Mouse (Mus musculus) lung, embryonic 15.5 days (tissue): ENCODE measurements around the gene Dlx3. TPM values are rescaled to one million over a fixed set of nuclear protein-coding genes. Genes with fewer than 3 reads are reported as not detected.

ENCODE experiments used
- ATAC-seq: fragments of 200-750 bp; cut with Nextera tagmentation; 2 replicates; pipeline ENCODE4 v1.8.0; 2017; ENCODE audit warnings: moderate number of reproducible peaks, borderline replicate concordance; ENCODE audit not compliant: low FRiP score, low TSS enrichment; ENCODE audit errors: extremely low read depth
- H3K27ac ChIP-seq: fragments of 300-500 bp; sonication (generic); 2 replicates; pipeline ENCODE4 v1.5.1; 2015; ENCODE audit warnings: moderate library complexity, mild to moderate bottlenecking, inconsistent platforms
- H3K27me3 ChIP-seq: fragments of 300-500 bp; sonication (generic); 2 replicates; pipeline ENCODE4 v1.6.1; 2015; ENCODE audit warnings: inconsistent platforms
- H3K36me3 ChIP-seq: fragments of 300-500 bp; sonication (generic); 2 replicates; pipeline ENCODE4 v1.6.1; 2015; ENCODE audit warnings: inconsistent platforms
- H3K4me1 ChIP-seq: fragments of 300-500 bp; sonication (generic); 2 replicates; pipeline ENCODE4 v1.6.1; 2015; ENCODE audit warnings: inconsistent platforms
- H3K4me2 ChIP-seq: fragments of 300-500 bp; sonication (generic); 2 replicates; pipeline ENCODE4 v1.6.1; 2015; ENCODE audit warnings: inconsistent platforms, mild to moderate bottlenecking, moderate library complexity
- H3K4me3 ChIP-seq: fragments of 300-500 bp; sonication (generic); 2 replicates; pipeline ENCODE4 v1.5.1; 2015; ENCODE audit warnings: mild to moderate bottlenecking, inconsistent platforms
- H3K9ac ChIP-seq: fragments of 300-500 bp; sonication (generic); 2 replicates; pipeline ENCODE4 v1.6.1; 2015; ENCODE audit warnings: inconsistent platforms
- H3K9me3 ChIP-seq: fragments of 300-500 bp; sonication (generic); 2 replicates; pipeline ENCODE4 v1.6.1; 2016; ENCODE audit warnings: inconsistent platforms
- WGBS: fragments of 180-500 bp; shearing (Covaris S2); methylation state at CpG from one replicate; pipeline ENCODE4 v1.1.7; 2015; 5-methylcytosine and 5-hydroxymethylcytosine counted together
- polyA plus RNA-seq: library from polyadenylated mRNA; unstranded; fragments of >200 nt; fragmentation: Nextera tagmentation; extraction: Ambion mirVana; gene quantifications from 2 replicates; pipeline ENCODE4 v1.2.1, GENCODE M21; 2015

The Dlx3 gene
- polyA plus RNA-seq, 1 experiment from 2014 or later, result 0.50 TPM

- 0 out of 2 replicates have a peak, but pooled peaks have one; percentile 19 for ATAC-seq
- Histone ChIP-seq H3K27ac (0 out of 2 replicates have a peak overlapping the region, but pooled peaks have one; percentile 73), H3K9me3 (no peaks in the 10 kb centered on the region), H3K4me2 (no peak overlapping the region), H3K4me3 (no peak overlapping the region), H3K36me3 (no peaks in the 10 kb centered on the region), H3K9ac (no peak overlapping the region), H3K27me3 (no peaks in the 10 kb centered on the region), H3K4me1 (peaks cover 36% of the 10 kb centered on the region)
- WGBS, result 29% methylated on average over 23 of the region's 23 CpGs
Measured at GRCm38 (mm10) chr11:95106440-95107236, 13.3 kb upstream of the Dlx3 start.

GRCm38 (mm10) chr11:95109000-95109399 is 10.9 kb upstream of the Dlx3 start:
- Histone ChIP-seq H3K27me3 (no peaks in the 10 kb centered on the region), H3K4me3 (no peak overlapping the region), H3K27ac (no peak overlapping the region), H3K36me3 (no peaks in the 10 kb centered on the region), H3K4me2 (no peak overlapping the region), H3K9me3 (no peaks in the 10 kb centered on the region), H3K9ac (no peak overlapping the region), H3K4me1 (peaks cover 26% of the 10 kb centered on the region)
- ATAC-seq, result no peak
- WGBS, result 91% methylated on average over 2 of the region's 2 CpGs

- WGBS, result 84% methylated on average over 7 of the region's 7 CpGs
- Histone ChIP-seq H3K27me3 (no peaks in the 10 kb centered on the region; the same call in 1 of the 2 replicates), H3K27ac (no peak overlapping the region), H3K4me1 (peaks cover 17% of the 10 kb centered on the region), H3K36me3 (no peaks in the 10 kb centered on the region), H3K4me2 (no peak overlapping the region), H3K9ac (no peak overlapping the region), H3K9me3 (no peaks in the 10 kb centered on the region), H3K4me3 (no peak overlapping the region)
- no peak for ATAC-seq
Measured at GRCm38 (mm10) chr11:95110081-95110480, 9.8 kb upstream of the Dlx3 start.

- 2% methylated on average over 6 of the region's 6 CpGs for WGBS
- no peak overlapping the region for H3K9ac ChIP-seq
- no peaks in the 10 kb centered on the region for H3K9me3 ChIP-seq
- peaks cover 45% of the 10 kb centered on the region for H3K27me3 ChIP-seq
- H3K4me1 ChIP-seq, result peaks cover 28% of the 10 kb centered on the region
- ATAC-seq, result peak; percentile 41; the same call in 1 of the 2 replicates
- no peak overlapping the region for H3K4me3 ChIP-seq
- no peak overlapping the region for H3K4me2 ChIP-seq
- H3K36me3 ChIP-seq, result no peaks in the 10 kb centered on the region
- no peak overlapping the region for H3K27ac ChIP-seq
Measured at GRCm38 (mm10) chr11:95117030-95117429, 2.9 kb upstream of the Dlx3 start.

GRCm38 (mm10) chr11:95118505-95118904 is 1.4 kb upstream of the Dlx3 start:
- peaks cover 28% of the 10 kb centered on the region for H3K4me1 ChIP-seq
- no peaks in the 10 kb centered on the region for H3K36me3 ChIP-seq
- no peaks in the 10 kb centered on the region for H3K9me3 ChIP-seq
- peaks cover 60% of the 10 kb centered on the region for H3K27me3 ChIP-seq
- ATAC-seq, result no peak
- H3K4me3 ChIP-seq, result no peak overlapping the region
- H3K9ac ChIP-seq, result no peak overlapping the region
- H3K27ac ChIP-seq, result no peak overlapping the region
- WGBS, result 3% methylated on average over 8 of the region's 8 CpGs
- H3K4me2 ChIP-seq, result no peak overlapping the region

GRCm38 (mm10) chr11:95120633-95121020 is 708 bp downstream of the Dlx3 start:
- peak overlapping the region; percentile 90 for H3K4me2 ChIP-seq
- WGBS, result 2% methylated on average over 21 of the region's 21 CpGs
- H3K4me1 ChIP-seq, result peaks cover 30% of the 10 kb centered on the region
- H3K4me3 ChIP-seq, result peak overlapping the region; percentile 41
- H3K9ac ChIP-seq, result 0 out of 2 replicates have a peak overlapping the region, but pooled peaks have one; percentile 10
- no peaks in the 10 kb centered on the region for H3K9me3 ChIP-seq
- peaks cover 76% of the 10 kb centered on the region for H3K27me3 ChIP-seq
- no peak overlapping the region for H3K27ac ChIP-seq
- ATAC-seq, result no peak
- H3K36me3 ChIP-seq, result no peaks in the 10 kb centered on the region

- WGBS, result 2% methylated on average over 63 of the region's 63 CpGs
Measured at GRCm38 (mm10) chr11:95121161-95122099, 1.5 kb downstream of the Dlx3 start.

GRCm38 (mm10) chr11:95122100-95122489 is 2.2 kb downstream of the Dlx3 start:
- H3K4me1 ChIP-seq, result peaks cover 44% of the 10 kb centered on the region
- H3K4me3 ChIP-seq, result no peak overlapping the region
- 60% methylated on average over 6 of the region's 6 CpGs for whole genome bisulfite sequencing
- no peaks in the 10 kb centered on the region for H3K9me3 ChIP-seq
- no peak overlapping the region for H3K9ac ChIP-seq
- no peak overlapping the region for H3K27ac ChIP-seq
- no peak for ATAC-seq
- H3K36me3 ChIP-seq, result no peaks in the 10 kb centered on the region
- H3K27me3 ChIP-seq, result peaks cover 80% of the 10 kb centered on the region
- peak overlapping the region; percentile 90; the same call in 1 of the 2 replicates for H3K4me2 ChIP-seq

More at GRCm38 (mm10) chr11:95121161-95122099, 1.5 kb downstream of the Dlx3 start:
- no peak overlapping the region for H3K27ac ChIP-seq
- no peaks in the 10 kb centered on the region for H3K9me3 ChIP-seq
- H3K27me3 ChIP-seq, result peaks cover 79% of the 10 kb centered on the region
- H3K4me3 ChIP-seq, result peak overlapping the region; percentile 41
- H3K9ac ChIP-seq, result no peak overlapping the region
- H3K4me1 ChIP-seq, result peaks cover 37% of the 10 kb centered on the region
- ATAC-seq, result no peak
- H3K4me2 ChIP-seq, result peak overlapping the region; percentile 90
- no peaks in the 10 kb centered on the region for H3K36me3 ChIP-seq

- Histone ChIP-seq H3K9me3 (no peaks in the 10 kb centered on the region), H3K9ac (no peak overlapping the region), H3K4me2 (no peak overlapping the region), H3K36me3 (no peaks in the 10 kb centered on the region), H3K27ac (no peak overlapping the region), H3K4me1 (peaks cover 35% of the 10 kb centered on the region), H3K27me3 (peaks cover 63% of the 10 kb centered on the region), H3K4me3 (no peak overlapping the region)
- ATAC-seq, result no peak
- WGBS, result 20% methylated on average over 7 of the region's 7 CpGs
Measured at GRCm38 (mm10) chr11:95125366-95125948, 5.5 kb downstream of the Dlx3 start.

- WGBS, result under 1% methylated on average over 20 of the region's 20 CpGs
- H3K4me3 ChIP-seq, result no peak overlapping the region
- ATAC-seq, result peak; percentile 49; the same call in 1 of the 2 replicates
- no peak overlapping the region; the same call in 1 of the 2 replicates for H3K9ac ChIP-seq
- no peaks in the 10 kb centered on the region for H3K9me3 ChIP-seq
- no peaks in the 10 kb centered on the region for H3K36me3 ChIP-seq
- H3K27ac ChIP-seq, result peak overlapping the region; percentile 64; the same call in 1 of the 2 replicates
- peaks cover 31% of the 10 kb centered on the region for H3K4me1 ChIP-seq
- H3K4me2 ChIP-seq, result peak overlapping the region; percentile 46
- H3K27me3 ChIP-seq, result peaks cover 52% of the 10 kb centered on the region
Measured at GRCm38 (mm10) chr11:95126272-95127245, 6.6 kb downstream of the Dlx3 start.
